Mouse (Mus musculus): ENCODE measurements at regions not wholly inside any gene's neighbourhood (a gene's known extent, or its start where the extent isn't known, plus 50 kb on each side); places are given as distances from the start of the nearest gene placed in this dataset.

GRCm38 (mm10) chr2:147989616-147990015 is 57.2 kb downstream of the Foxa2 start:
- no peak overlapping the region for H3K27ac ChIP-seq (ENCODE audit: insufficient read depth, low read length)
- H3K4me1 ChIP-seq (ENCODE audit: control insufficient read depth, insufficient read depth, low read length), result no peaks in the 10 kb centered on the region
- TF ChIP-seq POLR2A (IDR thresholded peaks at IDR 0.05; ENCODE audit: extremely low read depth, insufficient read depth, low read length) (no peak), CTCF (IDR thresholded peaks at IDR 0.05; ENCODE audit: extremely low read depth, insufficient read depth, low read length) (no peak)
- H3K4me3 ChIP-seq (ENCODE audit: insufficient read depth, low read length), result no peak overlapping the region

- TF ChIP-seq POLR2A (IDR thresholded peaks at IDR 0.05; ENCODE audit: extremely low read depth, insufficient read depth, low read length) (no peak), CTCF (IDR thresholded peaks at IDR 0.05; ENCODE audit: extremely low read depth, insufficient read depth, low read length) (no peak)
- no peak overlapping the region for H3K27ac ChIP-seq (ENCODE audit: insufficient read depth, low read length)
- H3K4me1 ChIP-seq (ENCODE audit: control insufficient read depth, insufficient read depth, low read length), result no peaks in the 10 kb centered on the region
- H3K4me3 ChIP-seq (ENCODE audit: insufficient read depth, low read length), result no peak overlapping the region
Measured at GRCm38 (mm10) chr2:147988586-147988985, 58.2 kb downstream of the Foxa2 start.

- H3K27ac ChIP-seq (ENCODE audit: insufficient read depth, low read length), result no peak overlapping the region
- H3K4me1 ChIP-seq (ENCODE audit: control insufficient read depth, insufficient read depth, low read length), result no peaks in the 10 kb centered on the region
- H3K4me3 ChIP-seq (ENCODE audit: insufficient read depth, low read length), result no peak overlapping the region
- TF ChIP-seq CTCF (IDR thresholded peaks at IDR 0.05; ENCODE audit: extremely low read depth, insufficient read depth, low read length), result no peak
Measured at GRCm38 (mm10) chr2:147985261-147985575, 61.6 kb downstream of the Foxa2 start.

DNA sequence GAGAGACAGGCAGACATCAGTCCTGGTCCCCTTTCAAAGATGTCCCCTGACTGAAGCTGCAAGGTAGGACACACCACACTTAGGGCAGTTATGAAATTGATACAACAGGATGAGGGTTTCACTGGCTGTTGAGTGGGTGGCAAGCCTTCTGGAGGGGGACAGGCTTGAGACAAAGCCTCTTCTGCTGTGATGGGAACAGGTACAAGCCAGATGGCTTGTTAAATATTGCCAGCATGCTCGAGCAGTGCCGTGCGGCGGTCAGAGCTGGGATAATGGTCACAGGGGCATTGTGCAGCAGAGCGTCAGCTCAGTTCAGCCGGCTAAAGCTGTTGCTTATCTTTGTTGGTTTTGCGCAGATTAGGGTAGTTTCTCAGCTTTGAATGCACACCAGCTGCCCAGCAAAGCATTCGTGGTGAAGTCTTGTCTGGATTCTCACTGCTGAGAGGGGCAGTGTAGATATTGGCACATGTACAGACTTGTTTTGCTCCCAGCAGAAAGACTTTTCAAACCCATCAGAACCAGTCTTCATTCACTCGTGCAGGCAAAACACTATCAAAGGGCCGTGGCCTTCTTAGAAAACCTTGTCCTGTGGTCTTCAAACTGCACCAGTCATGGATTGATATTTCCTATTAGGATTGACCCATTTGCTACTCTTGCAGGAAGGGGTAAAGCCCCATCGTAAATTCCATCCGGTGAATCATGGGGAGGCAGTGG is 62.1 kb downstream of the Foxa2 start:
- TF ChIP-seq CTCF (IDR thresholded peaks at IDR 0.05; ENCODE audit: extremely low read depth, insufficient read depth, low read length) (no peak), POLR2A (IDR thresholded peaks at IDR 0.05; ENCODE audit: extremely low read depth, insufficient read depth, low read length) (no peak)
- Histone ChIP-seq H3K4me1 (ENCODE audit: control insufficient read depth, insufficient read depth, low read length) (no peaks in the 10 kb centered on the region), H3K4me3 (ENCODE audit: insufficient read depth, low read length) (no peak overlapping the region), H3K27ac (ENCODE audit: insufficient read depth, low read length) (no peak overlapping the region)

DNA sequence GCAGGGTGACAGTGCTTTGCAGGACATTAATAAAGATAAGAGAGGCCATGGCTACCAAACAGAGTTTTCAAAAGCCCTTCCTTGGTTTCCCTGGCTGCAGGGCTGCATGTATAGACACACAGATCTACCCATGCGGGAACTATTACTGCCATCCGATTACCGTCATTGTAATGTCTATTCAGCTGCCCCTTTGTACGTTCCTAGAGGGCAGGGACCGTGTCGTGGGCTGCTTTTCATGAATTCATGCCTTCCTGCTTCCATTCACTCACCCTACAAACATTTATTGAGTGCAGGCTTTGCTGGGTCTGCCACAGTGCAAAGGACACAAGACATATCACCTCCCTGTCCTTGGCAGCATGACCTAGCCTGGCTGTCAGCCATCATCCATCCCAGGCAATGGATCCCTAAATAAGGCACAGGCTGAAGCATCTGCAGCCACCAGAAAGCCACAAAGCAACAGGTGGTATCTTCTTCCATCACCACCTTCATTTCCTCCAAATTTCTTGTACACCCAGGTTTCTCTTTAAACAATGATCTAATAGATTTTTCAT is 65.8 kb downstream of the Foxa2 start:
- no peak for TF ChIP-seq CTCF (IDR thresholded peaks at IDR 0.05; ENCODE audit: extremely low read depth, insufficient read depth, low read length)
- no peak for TF ChIP-seq POLR2A (IDR thresholded peaks at IDR 0.05; ENCODE audit: extremely low read depth, insufficient read depth, low read length)
- no peaks in the 10 kb centered on the region for H3K4me1 ChIP-seq (ENCODE audit: control insufficient read depth, insufficient read depth, low read length)
- no peak overlapping the region for H3K27ac ChIP-seq (ENCODE audit: insufficient read depth, low read length)
- H3K4me3 ChIP-seq (ENCODE audit: insufficient read depth, low read length), result no peak overlapping the region

DNA sequence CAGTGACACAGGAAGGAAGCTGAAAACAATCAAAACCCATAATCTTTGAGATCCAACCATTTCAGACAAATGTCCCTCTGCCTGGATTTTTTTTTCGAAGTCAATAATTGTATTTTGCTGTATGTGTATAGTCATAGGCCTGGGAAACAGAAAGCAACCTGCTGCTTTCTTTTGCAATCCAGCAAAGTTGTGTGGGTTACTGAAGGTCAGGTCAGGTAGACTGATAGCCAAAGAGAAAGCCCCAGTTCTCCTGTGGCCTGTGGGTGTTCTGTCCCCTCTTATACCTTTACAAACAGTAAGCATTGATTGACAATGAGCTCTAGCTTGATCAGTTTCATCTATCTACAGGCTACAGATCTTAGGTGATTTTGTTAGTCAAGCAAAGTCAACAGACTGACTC is 66.4 kb downstream of the Foxa2 start:
- H3K4me3 ChIP-seq (ENCODE audit: insufficient read depth, low read length), result no peak overlapping the region
- H3K4me1 ChIP-seq (ENCODE audit: control insufficient read depth, insufficient read depth, low read length), result no peaks in the 10 kb centered on the region
- TF ChIP-seq CTCF (IDR thresholded peaks at IDR 0.05; ENCODE audit: extremely low read depth, insufficient read depth, low read length) (no peak), POLR2A (IDR thresholded peaks at IDR 0.05; ENCODE audit: extremely low read depth, insufficient read depth, low read length) (no peak)
- H3K27ac ChIP-seq (ENCODE audit: insufficient read depth, low read length), result no peak overlapping the region

DNA sequence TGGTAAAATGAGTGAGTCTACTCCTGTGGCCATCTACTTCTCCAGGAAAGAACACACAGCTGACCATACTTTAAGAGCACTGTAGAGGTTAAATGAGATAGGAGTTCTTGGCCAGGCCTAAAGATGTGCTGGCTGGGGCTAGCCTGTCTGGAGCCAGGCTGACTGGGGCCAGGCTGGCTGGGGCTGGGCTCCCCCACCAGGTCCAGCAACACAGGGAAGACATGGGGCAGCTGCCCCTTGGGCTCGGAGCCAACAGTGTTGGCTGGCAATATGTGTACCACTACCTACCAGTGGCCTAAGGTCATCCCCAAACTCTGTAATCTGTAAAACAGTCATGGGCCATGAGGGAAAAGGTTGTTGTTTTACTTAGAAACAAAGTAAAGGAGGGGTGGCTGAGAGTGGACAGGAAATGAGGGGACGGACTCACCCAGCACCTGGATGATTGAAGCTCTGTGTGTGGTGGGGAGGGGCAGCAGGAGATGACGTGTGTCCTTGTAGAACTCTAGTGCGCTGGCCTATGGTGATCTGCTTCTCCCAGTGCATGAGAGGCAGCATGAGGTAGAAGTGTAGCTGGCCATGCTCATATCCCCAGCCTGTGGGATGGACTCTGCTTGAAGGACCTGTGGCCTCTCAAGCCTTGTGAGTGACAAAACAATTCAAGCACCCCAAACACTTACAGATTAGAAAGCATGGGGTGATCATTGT is 67.0 kb downstream of the Foxa2 start:
- no peak for TF ChIP-seq POLR2A (IDR thresholded peaks at IDR 0.05; ENCODE audit: extremely low read depth, insufficient read depth, low read length)
- no peak for TF ChIP-seq CTCF (IDR thresholded peaks at IDR 0.05; ENCODE audit: extremely low read depth, insufficient read depth, low read length)
- no peak overlapping the region for H3K27ac ChIP-seq (ENCODE audit: insufficient read depth, low read length)
- no peaks in the 10 kb centered on the region for H3K4me1 ChIP-seq (ENCODE audit: control insufficient read depth, insufficient read depth, low read length)
- no peak overlapping the region for H3K4me3 ChIP-seq (ENCODE audit: insufficient read depth, low read length)

GRCm38 (mm10) chr2:147979001-147979400 is 67.8 kb downstream of the Foxa2 start:
- TF ChIP-seq CTCF (IDR thresholded peaks at IDR 0.05; ENCODE audit: extremely low read depth, insufficient read depth, low read length) (no peak), POLR2A (IDR thresholded peaks at IDR 0.05; ENCODE audit: extremely low read depth, insufficient read depth, low read length) (no peak)
- H3K4me3 ChIP-seq (ENCODE audit: insufficient read depth, low read length), result no peak overlapping the region
- no peaks in the 10 kb centered on the region for H3K4me1 ChIP-seq (ENCODE audit: control insufficient read depth, insufficient read depth, low read length)
- no peak overlapping the region for H3K27ac ChIP-seq (ENCODE audit: insufficient read depth, low read length)

- TF ChIP-seq CTCF (IDR thresholded peaks at IDR 0.05; ENCODE audit: extremely low read depth, insufficient read depth, low read length) (no peak), POLR2A (IDR thresholded peaks at IDR 0.05; ENCODE audit: extremely low read depth, insufficient read depth, low read length) (no peak)
- Histone ChIP-seq H3K4me3 (ENCODE audit: insufficient read depth, low read length) (no peak overlapping the region), H3K4me1 (ENCODE audit: control insufficient read depth, insufficient read depth, low read length) (no peaks in the 10 kb centered on the region), H3K27ac (ENCODE audit: insufficient read depth, low read length) (no peak overlapping the region)
Measured at GRCm38 (mm10) chr2:147974776-147975175, 72.0 kb downstream of the Foxa2 start.

- Histone ChIP-seq H3K4me3 (ENCODE audit: insufficient read depth, low read length) (no peak overlapping the region), H3K27ac (ENCODE audit: insufficient read depth, low read length) (no peak overlapping the region), H3K4me1 (ENCODE audit: control insufficient read depth, insufficient read depth, low read length) (no peaks in the 10 kb centered on the region)
- TF ChIP-seq CTCF (IDR thresholded peaks at IDR 0.05; ENCODE audit: extremely low read depth, insufficient read depth, low read length) (no peak), POLR2A (IDR thresholded peaks at IDR 0.05; ENCODE audit: extremely low read depth, insufficient read depth, low read length) (no peak)
Measured at GRCm38 (mm10) chr2:147968671-147969070, 78.1 kb downstream of the Foxa2 start.
